In genomic region chr12:16589204-16589949, GRCm38 (mm10) we compare ENCODE assay signal across 8 mouse cellular contexts. TPM values are rescaled to one million over a fixed set of nuclear protein-coding genes. Genes with fewer than 3 reads are reported as not detected.
DNase-seq lines count a peak whose midpoint lies in the region; ATAC-seq and TF ChIP-seq lines count a peak whose summit lies in the region.

No protein-coding gene starts in this region.

- TF ChIP-seq POLR2A in ES-Bruce4 (IDR thresholded peaks at IDR 0.05; ENCODE audit: insufficient read depth, low read length): no peak
- TF ChIP-seq POLR2A in lung, adult 2 months (IDR thresholded peaks at IDR 0.05; ENCODE audit: borderline replicate concordance, extremely low read depth, low read depth, low read length): peak; percentile 90

- peak overlapping the region; percentile 96 for H3K4me3 ChIP-seq in ES-Bruce4 (ENCODE audit: low read depth, low read length)
- peak overlapping the region; percentile 69 for H3K4me3 ChIP-seq in forebrain, embryonic 14.5 days (ENCODE audit: low read depth, low read length)
- H3K4me3 ChIP-seq in lung, adult 2 months (replicated peaks; ENCODE audit: extremely low read depth, low read depth, low read length): peak overlapping the region; percentile 95

- no peaks in the 10 kb centered on the region for H3K9me3 ChIP-seq in ES-Bruce4 (replicated peaks; ENCODE audit: control insufficient read depth, insufficient read depth, low read length, poor library complexity, severe bottlenecking)
- no peaks in the 10 kb centered on the region for H3K9me3 ChIP-seq in forebrain, embryonic 14.5 days (replicated peaks; ENCODE audit: control insufficient read depth, low read length)

- no peaks in the 10 kb centered on the region for H3K27me3 ChIP-seq in ES-Bruce4 (ENCODE audit: control insufficient read depth, insufficient read depth, low read length, poor library complexity, severe bottlenecking)
- H3K27me3 ChIP-seq in forebrain, embryonic 14.5 days (replicated peaks; ENCODE audit: control insufficient read depth, insufficient read depth, low read length): no peaks in the 10 kb centered on the region

- no peaks in the 10 kb centered on the region for H3K36me3 ChIP-seq in ES-Bruce4 (ENCODE audit: control insufficient read depth, insufficient read depth, low read length, poor library complexity, severe bottlenecking)
- H3K36me3 ChIP-seq in forebrain, embryonic 14.5 days (ENCODE audit: control insufficient read depth, insufficient read depth, low read length): no peaks in the 10 kb centered on the region

- peak overlapping the region; percentile 67 for H3K4me2 ChIP-seq in forebrain, embryonic 14.5 days (ENCODE audit: low read length)

- peak; percentile 97 for DNase-seq in forebrain, embryonic 14.5 days (ENCODE audit: low spot score)
- peak; percentile 77 for DNase-seq in heart, postnatal 25 days (ENCODE audit: low spot score)
- peak; percentile 86 to 91 for DNase-seq in layer of hippocampus, adult 18-20 months (ENCODE audit: low spot score in 2 of 2)
- DNase-seq in lung, adult 2 months: peak; percentile 94
- peak; percentile 85 to 89 for DNase-seq in thymus, adult 18-20 months

- intact Hi-C loops in heart, postnatal 25 days (cut with DNase I): loop anchor here (5.0 kb wide), 1 partner anchor 218 kb away; no protein-coding TSS in a partner anchor

- TF ChIP-seq CTCF in ES-Bruce4 (IDR thresholded peaks at IDR 0.05; ENCODE audit: low read depth, low read length): no peak
- TF ChIP-seq CTCF in lung, adult 2 months (IDR thresholded peaks at IDR 0.05; ENCODE audit: insufficient read depth, low read length): no peak

- peak; percentile 69 for ATAC-seq in cerebellum, adult (ENCODE audit: insufficient number of reproducible peaks, low FRiP score, low TSS enrichment)
- peak; percentile 94 for ATAC-seq in forebrain, embryonic 14.5 days
- ATAC-seq in neutrophil, adult 5-6 weeks (ENCODE audit: extremely low read depth, insufficient number of reproducible peaks, low FRiP score, poor library complexity, severe bottlenecking): peak; percentile 78

- H3K9ac ChIP-seq in ES-Bruce4 (ENCODE audit: low read depth, poor library complexity, severe bottlenecking): peak overlapping the region; percentile 62
- peak overlapping the region; percentile 84 for H3K9ac ChIP-seq in forebrain, embryonic 14.5 days (ENCODE audit: low read length)

- WGBS in forebrain, embryonic 14.5 days: under 1% methylated on average over 35 of the region's 36 CpGs
- under 1% methylated on average over 36 of the region's 36 CpGs for whole genome bisulfite sequencing in lung, adult 2 months

- 0 out of 2 replicates have a peak overlapping the region, but pooled peaks have one; percentile 49 for H3K27ac ChIP-seq in ES-Bruce4 (ENCODE audit: insufficient read depth, low read length)
- H3K27ac ChIP-seq in forebrain, embryonic 14.5 days (ENCODE audit: low read depth, low read length): peak overlapping the region; percentile 65

- TF ChIP-seq EP300 in ES-Bruce4 (IDR thresholded peaks at IDR 0.05; ENCODE audit: insufficient read depth, low read depth, low read length): 0 out of 2 replicates have a peak, but pooled peaks have one; percentile 15

- peaks cover 9% of the 10 kb centered on the region for H3K4me1 ChIP-seq in ES-Bruce4 (ENCODE audit: control insufficient read depth, insufficient read depth, low read length)
- peaks cover 29% of the 10 kb centered on the region for H3K4me1 ChIP-seq in forebrain, embryonic 14.5 days (ENCODE audit: control insufficient read depth, insufficient read depth, low read length)
- peaks cover 13% of the 10 kb centered on the region; the same call in 1 of the 2 replicates for H3K4me1 ChIP-seq in lung, adult 2 months (ENCODE audit: control insufficient read depth, insufficient read depth, low read length)

RNA-seq across cellular contexts. Expression of gene Lpin1, which starts 21.4 kb away (rescaled TPM):
- 28.6 and 33.3 TPM in 2 replicates for polyA plus RNA-seq in ES-Bruce4 (2011; ENCODE audit: insufficient read depth, insufficient read length, low read depth, missing spikeins)
- polyA plus RNA-seq in forebrain, embryonic 14.5 days (2014; fragmentation: Nextera tagmentation; extraction: Ambion mirVana): 11.6 and 15.1 TPM in 2 replicates
- total RNA-seq in heart, postnatal 25 days (2021): 100 to 1,000 TPM; 161 to 169 TPM
- 10 to 100 TPM; 27.3 TPM for total RNA-seq in layer of hippocampus, adult 18-20 months (2021)
- 23.7 and 29.1 TPM in 2 replicates for polyA plus RNA-seq in lung, adult 2 months (2012; rRNA removed)
- 6.1 and 6.2 TPM in 2 replicates for total RNA-seq in neutrophil, adult 5-6 weeks (2017)

Comparison
In these comparisons a context has a peak if more than half of its experiments do, and no peak if none do; other contexts are left out.
1. Peak in every context shown above with its lines: DNase-seq, ATAC-seq, H3K4me3 ChIP-seq and H3K27ac ChIP-seq.
2. RNA of gene Lpin1, which starts 21.4 kb away (total RNA-seq): 161 to 169 TPM in heart, postnatal 25 days; 27.3 TPM in layer of hippocampus, adult 18-20 months and 6.1 to 6.2 TPM in neutrophil, adult 5-6 weeks; every median in the first group is over 4 times any median in the second.